Mouse (Mus musculus) adrenal gland, postnatal 10 days (tissue): ENCODE measurements around the gene Sh3bgrl2. TPM values are rescaled to one million over a fixed set of nuclear protein-coding genes. Genes with fewer than 3 reads are reported as not detected.
A peak's percentile ranks its signal among the peaks of the same experiment; 100 is the strongest.

Source experiments
- DNase-seq: peaks from one replicate; pipeline ENCODE4 v3.0.0; 2021; ENCODE audit warnings: mixed read lengths
- total RNA-seq, 2 experiments: library from RNA; stranded (reverse); gene quantifications; 2 replicates each; pipeline ENCODE4 v1.2.3; 2021

Sh3bgrl2 gene
- total RNA-seq, 2 experiments from 2014 or later = 18.4 to 22.7 TPM

- DNase-seq = no peak
Observed at GRCm38 (mm10) chr9:83628669-83629612, 80.8 kb downstream of the Sh3bgrl2 start.

GRCm38 (mm10) chr9:83630341-83630740 is 82.2 kb downstream of the Sh3bgrl2 start:
- no peak for DNase-seq

GRCm38 (mm10) chr9:83631920-83632319 is 83.8 kb downstream of the Sh3bgrl2 start:
- no peak for DNase-seq

GRCm38 (mm10) chr9:83634703-83635102 is 86.6 kb downstream of the Sh3bgrl2 start:
- DNase-seq = no peak

GRCm38 (mm10) chr9:83635997-83636396 is 87.9 kb downstream of the Sh3bgrl2 start:
- DNase-seq = no peak

- no peak for DNase-seq
Observed at GRCm38 (mm10) chr9:83643139-83643538, 95.0 kb downstream of the Sh3bgrl2 start.

- DNase-seq = no peak
Observed at GRCm38 (mm10) chr9:83643833-83644232, 95.7 kb downstream of the Sh3bgrl2 start.

GRCm38 (mm10) chr9:83646215-83646614 is 98.1 kb downstream of the Sh3bgrl2 start:
- DNase-seq = no peak

- no peak for DNase-seq
Observed at GRCm38 (mm10) chr9:83646691-83647090, 98.6 kb downstream of the Sh3bgrl2 start.

- DNase-seq = no peak
Observed at GRCm38 (mm10) chr9:83647919-83648705, 100.0 kb downstream of the Sh3bgrl2 start.

- no peak for DNase-seq
Observed at GRCm38 (mm10) chr9:83648733-83649132, 100.6 kb downstream of the Sh3bgrl2 start.

GRCm38 (mm10) chr9:83652015-83652414 is 103.9 kb downstream of the Sh3bgrl2 start:
- DNase-seq = no peak

- DNase-seq = peak; percentile 31
Observed at GRCm38 (mm10) chr9:83652590-83653172, 104.6 kb downstream of the Sh3bgrl2 start.

- no peak for DNase-seq
Observed at GRCm38 (mm10) chr9:83654601-83655000, 106.5 kb downstream of the Sh3bgrl2 start.

- DNase-seq = no peak
Observed at GRCm38 (mm10) chr9:83656960-83657651, 109.0 kb downstream of the Sh3bgrl2 start.

GRCm38 (mm10) chr9:83657652-83658002 is 109.5 kb downstream of the Sh3bgrl2 start:
- DNase-seq = no peak

GRCm38 (mm10) chr9:83659081-83659480 is 111.0 kb downstream of the Sh3bgrl2 start:
- no peak for DNase-seq

- DNase-seq = no peak
Observed at GRCm38 (mm10) chr9:83661811-83662210, 113.7 kb downstream of the Sh3bgrl2 start.

- no peak for DNase-seq
Observed at GRCm38 (mm10) chr9:83663981-83664897, 116.1 kb downstream of the Sh3bgrl2 start.

GRCm38 (mm10) chr9:83664951-83665350 is 116.8 kb downstream of the Sh3bgrl2 start:
- DNase-seq = no peak

GRCm38 (mm10) chr9:83667031-83667430 is 118.9 kb downstream of the Sh3bgrl2 start:
- no peak for DNase-seq
